Mouse (Mus musculus): ENCODE measurements at regions not wholly inside any gene's neighbourhood (a gene's known extent, or its start where the extent isn't known, plus 50 kb on each side); places are given as distances from the start of the nearest gene placed in this dataset.

DNA sequence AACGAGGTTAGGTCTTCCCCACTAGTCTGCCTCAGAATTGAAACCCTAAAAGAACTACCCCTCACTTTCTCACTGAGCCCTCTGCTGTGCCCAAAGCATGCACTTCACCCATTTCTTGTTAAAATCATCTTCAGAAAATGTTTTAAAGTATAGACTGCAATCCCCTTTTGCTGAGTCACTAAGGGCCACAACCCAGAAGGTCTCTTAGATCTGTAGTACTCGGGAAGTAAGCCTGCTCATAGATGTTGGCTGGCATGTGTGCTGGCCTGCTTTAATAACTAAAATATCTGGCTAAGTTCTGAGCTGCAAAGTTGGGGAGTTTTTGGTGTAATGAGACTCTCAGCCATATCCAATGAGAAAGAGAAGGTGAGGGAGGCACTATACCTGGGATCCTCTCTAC is 329.9 kb downstream of the Insc start:
- TF ChIP-seq POLR2A (IDR thresholded peaks at IDR 0.05; ENCODE audit: low read depth, low read length) (no peak), CTCF (IDR thresholded peaks at IDR 0.05; ENCODE audit: extremely low read depth, insufficient read depth, insufficient read length, insufficient replicate concordance) (no peak)
